Mouse (Mus musculus): ENCODE measurements around the gene Spocd1.
"Not testable (repeated sequence)": the region's sequence is repeated elsewhere in the genome, so short reads cannot be mapped to it uniquely, and the experiment has no call there.

The Spocd1 gene

GRCm38 (mm10) chr4:129928949-129929348, at the start of gene Spocd1:
Spocd1 (plus strand) TSS chr4:129929249.
- DNase-seq (ENCODE audit: low spot score in 2 of 2) = no peak

- DNase-seq (ENCODE audit: low spot score in 2 of 2) = no peak
Measured at GRCm38 (mm10) chr4:129880615-129881014, 48.4 kb upstream of the Spocd1 start.

- no peak for DNase-seq (ENCODE audit: low spot score in 2 of 2)
Measured at GRCm38 (mm10) chr4:129881661-129882060, 47.4 kb upstream of the Spocd1 start.

GRCm38 (mm10) chr4:129882555-129883293, 46.3 kb upstream of the Spocd1 start:
- peak; percentile 68 to 76 for DNase-seq (ENCODE audit: low spot score in 2 of 2)

- no peak for DNase-seq (ENCODE audit: low spot score in 2 of 2)
Measured at GRCm38 (mm10) chr4:129884041-129884930, 44.8 kb upstream of the Spocd1 start.

- DNase-seq (ENCODE audit: low spot score in 2 of 2) = no peak
Measured at GRCm38 (mm10) chr4:129889661-129890060, 39.4 kb upstream of the Spocd1 start.

- no peak for DNase-seq (ENCODE audit: low spot score in 2 of 2)
Measured at GRCm38 (mm10) chr4:129890094-129890493, 39.0 kb upstream of the Spocd1 start.

- DNase-seq (ENCODE audit: low spot score in 2 of 2) = no peak
Measured at GRCm38 (mm10) chr4:129894861-129895260, 34.2 kb upstream of the Spocd1 start.

GRCm38 (mm10) chr4:129898815-129899214, 30.2 kb upstream of the Spocd1 start:
- not testable (repeated sequence) for DNase-seq (ENCODE audit: low spot score in 2 of 2)

- no peak for DNase-seq (ENCODE audit: low spot score in 2 of 2)
Measured at GRCm38 (mm10) chr4:129902394-129902793, 26.7 kb upstream of the Spocd1 start.

GRCm38 (mm10) chr4:129903577-129903976, 25.5 kb upstream of the Spocd1 start:
- no peak for DNase-seq (ENCODE audit: low spot score in 2 of 2)

- no peak for DNase-seq (ENCODE audit: low spot score in 2 of 2)
Measured at GRCm38 (mm10) chr4:129905032-129905431, 24.0 kb upstream of the Spocd1 start.

- no peak for DNase-seq (ENCODE audit: low spot score in 2 of 2)
Measured at GRCm38 (mm10) chr4:129906016-129906415, 23.0 kb upstream of the Spocd1 start.

- DNase-seq (ENCODE audit: low spot score in 2 of 2) = no peak
Measured at GRCm38 (mm10) chr4:129908836-129909235, 20.2 kb upstream of the Spocd1 start.

- DNase-seq (ENCODE audit: low spot score in 2 of 2) = peak in 1 of 2 experiments; percentile 25
Measured at GRCm38 (mm10) chr4:129909261-129909731, 19.8 kb upstream of the Spocd1 start.

GRCm38 (mm10) chr4:129912998-129913397, 16.1 kb upstream of the Spocd1 start:
- no peak for DNase-seq (ENCODE audit: low spot score in 2 of 2)

GRCm38 (mm10) chr4:129913761-129914644, 15.0 kb upstream of the Spocd1 start:
- DNase-seq (ENCODE audit: low spot score in 2 of 2) = no peak

- no peak for DNase-seq (ENCODE audit: low spot score in 2 of 2)
Measured at GRCm38 (mm10) chr4:129914686-129915085, 14.4 kb upstream of the Spocd1 start.

- no peak for DNase-seq (ENCODE audit: low spot score in 2 of 2)
Measured at GRCm38 (mm10) chr4:129915349-129915988, 13.6 kb upstream of the Spocd1 start.

GRCm38 (mm10) chr4:129916159-129916558, 12.9 kb upstream of the Spocd1 start:
- DNase-seq (ENCODE audit: low spot score in 2 of 2) = no peak

GRCm38 (mm10) chr4:129917016-129917603, 11.9 kb upstream of the Spocd1 start:
- DNase-seq (ENCODE audit: low spot score in 2 of 2) = no peak
